Mouse (Mus musculus): Measurements from ENCODE around the gene Pax2. TPM values are rescaled to one million over a fixed set of nuclear protein-coding genes. Genes with fewer than 3 reads are reported as not detected.
A peak's percentile ranks its signal among the peaks of the same experiment; 100 is the strongest.

Pax2 gene
- polyA plus RNA-seq, 1 experiment from 2014 or later: 0.33 TPM

- Histone ChIP-seq H3K9ac (ENCODE audit: low read depth, low read length) (no peak overlapping the region), H3K27ac (ENCODE audit: low read length) (no peak overlapping the region), H3K4me3 (ENCODE audit: low read depth, low read length) (no peak overlapping the region), H3K4me1 (ENCODE audit: control insufficient read depth, insufficient read depth, low read length) (peaks cover 5% of the 10 kb centered on the region; the same call in 1 of the 2 replicates), H3K9me3 (replicated peaks; ENCODE audit: control insufficient read depth, low read length, poor library complexity, severe bottlenecking) (no peaks in the 10 kb centered on the region), H3K4me2 (ENCODE audit: low read length) (no peak overlapping the region), H3K27me3 (ENCODE audit: control insufficient read depth, insufficient read depth, low read depth, low read length) (no peaks in the 10 kb centered on the region), H3K36me3 (ENCODE audit: control insufficient read depth, insufficient read depth, low read length) (no peaks in the 10 kb centered on the region)
- WGBS: 71% methylated on average over 5 of the region's 5 CpGs
- no peak for ATAC-seq
These were observed 66.5 kb downstream of the Pax2 start for GRCm38 (mm10) chr19:44822295-44822694.

GRCm38 (mm10) chr19:44823657-44824056, 67.8 kb downstream of the Pax2 start:
- peaks cover 4% of the 10 kb centered on the region; the same call in 1 of the 2 replicates for H3K27me3 ChIP-seq (ENCODE audit: control insufficient read depth, insufficient read depth, low read depth, low read length)
- no peak overlapping the region for H3K27ac ChIP-seq (ENCODE audit: low read length)
- H3K4me1 ChIP-seq (ENCODE audit: control insufficient read depth, insufficient read depth, low read length): peaks cover 5% of the 10 kb centered on the region; the same call in 1 of the 2 replicates
- WGBS: 67% methylated on average over 3 of the region's 3 CpGs
- no peak overlapping the region for H3K4me3 ChIP-seq (ENCODE audit: low read depth, low read length)
- no peak for ATAC-seq
- H3K4me2 ChIP-seq (ENCODE audit: low read length): no peak overlapping the region
- H3K9ac ChIP-seq (ENCODE audit: low read depth, low read length): no peak overlapping the region
- no peaks in the 10 kb centered on the region for H3K36me3 ChIP-seq (ENCODE audit: control insufficient read depth, insufficient read depth, low read length)
- H3K9me3 ChIP-seq (replicated peaks; ENCODE audit: control insufficient read depth, low read length, poor library complexity, severe bottlenecking): no peaks in the 10 kb centered on the region

DNA sequence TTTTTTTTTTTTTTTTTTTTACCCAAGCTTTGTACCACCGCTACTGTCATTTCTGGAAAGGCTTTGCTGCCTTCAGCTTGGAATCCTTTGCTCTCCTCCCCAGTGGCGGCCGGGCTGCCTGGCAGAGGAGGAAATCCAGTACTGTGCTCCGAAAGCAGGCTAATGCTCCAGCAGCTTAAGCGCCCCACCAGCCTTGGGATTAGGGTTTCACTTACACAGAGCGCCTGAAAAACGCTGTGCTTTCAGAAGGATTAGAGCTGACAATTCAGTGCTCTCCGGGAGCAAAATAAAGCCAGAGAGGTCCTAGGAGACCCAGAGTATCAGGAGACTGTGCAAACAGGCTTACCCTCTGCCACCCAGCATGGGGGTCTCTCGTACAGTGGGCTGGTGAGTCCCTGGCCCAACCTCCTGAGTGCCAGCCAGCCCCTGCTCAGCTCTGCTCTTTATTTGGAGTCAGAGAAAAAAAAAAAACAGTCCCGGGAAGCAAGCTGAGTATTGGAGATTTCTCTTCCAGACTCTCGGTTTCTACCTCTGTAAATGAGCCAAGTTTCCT, 69.4 kb downstream of the Pax2 start:
- ATAC-seq: peak; percentile 84

DNA sequence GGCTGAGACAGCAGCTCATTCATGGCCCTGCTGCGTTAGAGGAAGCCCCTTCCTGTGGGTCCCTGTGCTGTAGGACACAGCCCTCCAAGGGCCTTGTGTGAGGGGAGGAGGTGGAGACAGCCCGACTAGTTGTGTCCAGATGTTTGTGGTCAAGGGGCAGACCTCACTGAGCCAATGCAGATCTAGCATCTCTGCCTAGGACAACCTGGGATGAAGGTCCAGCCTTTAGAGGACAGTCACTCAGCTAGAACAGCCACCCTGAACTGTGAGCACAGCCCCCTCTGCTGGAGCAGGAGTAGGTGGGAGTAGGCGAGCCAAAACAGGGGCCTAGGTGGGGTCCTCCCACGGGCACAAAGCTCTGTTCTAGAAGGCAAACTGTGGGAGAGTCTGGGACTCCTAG, 70.0 kb downstream of the Pax2 start:
- no peak overlapping the region for H3K27ac ChIP-seq (ENCODE audit: low read length)
- H3K36me3 ChIP-seq (ENCODE audit: control insufficient read depth, insufficient read depth, low read length): no peaks in the 10 kb centered on the region
- no peaks in the 10 kb centered on the region for H3K9me3 ChIP-seq (replicated peaks; ENCODE audit: control insufficient read depth, low read length, poor library complexity, severe bottlenecking)
- H3K9ac ChIP-seq (ENCODE audit: low read depth, low read length): no peak overlapping the region
- 28% methylated on average over 4 of the region's 4 CpGs for WGBS
- H3K27me3 ChIP-seq (ENCODE audit: control insufficient read depth, insufficient read depth, low read depth, low read length): peaks cover 4% of the 10 kb centered on the region; the same call in 1 of the 2 replicates
- H3K4me3 ChIP-seq (ENCODE audit: low read depth, low read length): no peak overlapping the region
- H3K4me2 ChIP-seq (ENCODE audit: low read length): no peak overlapping the region
- H3K4me1 ChIP-seq (ENCODE audit: control insufficient read depth, insufficient read depth, low read length): peaks cover 5% of the 10 kb centered on the region; the same call in 1 of the 2 replicates
- no peak; the same call in 1 of the 2 replicates for ATAC-seq

More for the DNA sequence above, 69.4 kb downstream of the Pax2 start:
- Histone ChIP-seq H3K4me1 (ENCODE audit: control insufficient read depth, insufficient read depth, low read length) (peaks cover 5% of the 10 kb centered on the region; the same call in 1 of the 2 replicates), H3K4me2 (ENCODE audit: low read length) (no peak overlapping the region), H3K9me3 (replicated peaks; ENCODE audit: control insufficient read depth, low read length, poor library complexity, severe bottlenecking) (no peaks in the 10 kb centered on the region), H3K36me3 (ENCODE audit: control insufficient read depth, insufficient read depth, low read length) (no peaks in the 10 kb centered on the region), H3K9ac (ENCODE audit: low read depth, low read length) (no peak overlapping the region), H3K4me3 (ENCODE audit: low read depth, low read length) (no peak overlapping the region), H3K27ac (ENCODE audit: low read length) (no peak overlapping the region; the same call in 1 of the 2 replicates), H3K27me3 (ENCODE audit: control insufficient read depth, insufficient read depth, low read depth, low read length) (peaks cover 4% of the 10 kb centered on the region; the same call in 1 of the 2 replicates)
- WGBS: 5% methylated on average over 11 of the region's 11 CpGs

DNA sequence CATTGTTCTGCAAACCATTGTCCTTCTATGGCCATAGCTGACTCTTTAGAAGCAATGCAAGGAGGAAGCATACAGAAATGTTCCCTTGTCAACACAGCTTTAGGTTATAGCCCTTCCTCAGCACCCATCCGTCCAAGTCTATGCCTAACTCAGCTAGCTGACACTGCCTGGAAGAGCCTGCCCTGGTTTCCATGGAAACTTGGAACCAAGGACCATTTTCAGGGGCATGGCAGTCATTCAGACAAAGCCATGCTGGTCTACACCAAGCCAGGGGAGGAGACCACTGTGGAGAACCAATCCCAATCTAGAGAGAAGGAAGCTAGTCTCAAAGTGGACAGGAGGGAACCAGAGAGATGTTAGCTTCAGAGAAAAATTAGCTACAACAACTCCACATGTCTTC, 77.5 kb downstream of the Pax2 start:
- H3K27ac ChIP-seq (ENCODE audit: low read length): no peak overlapping the region
- H3K4me3 ChIP-seq (ENCODE audit: low read depth, low read length): no peak overlapping the region
- peaks cover 19% of the 10 kb centered on the region for H3K4me1 ChIP-seq (ENCODE audit: control insufficient read depth, insufficient read depth, low read length)
- ATAC-seq: no peak
- H3K27me3 ChIP-seq (ENCODE audit: control insufficient read depth, insufficient read depth, low read depth, low read length): peaks cover 60% of the 10 kb centered on the region
- H3K4me2 ChIP-seq (ENCODE audit: low read length): no peak overlapping the region
- no peaks in the 10 kb centered on the region for H3K9me3 ChIP-seq (replicated peaks; ENCODE audit: control insufficient read depth, low read length, poor library complexity, severe bottlenecking)
- 21% methylated on average over 1 of the region's 1 CpGs for WGBS
- H3K9ac ChIP-seq (ENCODE audit: low read depth, low read length): no peak overlapping the region
- no peaks in the 10 kb centered on the region for H3K36me3 ChIP-seq (ENCODE audit: control insufficient read depth, insufficient read depth, low read length)

DNA sequence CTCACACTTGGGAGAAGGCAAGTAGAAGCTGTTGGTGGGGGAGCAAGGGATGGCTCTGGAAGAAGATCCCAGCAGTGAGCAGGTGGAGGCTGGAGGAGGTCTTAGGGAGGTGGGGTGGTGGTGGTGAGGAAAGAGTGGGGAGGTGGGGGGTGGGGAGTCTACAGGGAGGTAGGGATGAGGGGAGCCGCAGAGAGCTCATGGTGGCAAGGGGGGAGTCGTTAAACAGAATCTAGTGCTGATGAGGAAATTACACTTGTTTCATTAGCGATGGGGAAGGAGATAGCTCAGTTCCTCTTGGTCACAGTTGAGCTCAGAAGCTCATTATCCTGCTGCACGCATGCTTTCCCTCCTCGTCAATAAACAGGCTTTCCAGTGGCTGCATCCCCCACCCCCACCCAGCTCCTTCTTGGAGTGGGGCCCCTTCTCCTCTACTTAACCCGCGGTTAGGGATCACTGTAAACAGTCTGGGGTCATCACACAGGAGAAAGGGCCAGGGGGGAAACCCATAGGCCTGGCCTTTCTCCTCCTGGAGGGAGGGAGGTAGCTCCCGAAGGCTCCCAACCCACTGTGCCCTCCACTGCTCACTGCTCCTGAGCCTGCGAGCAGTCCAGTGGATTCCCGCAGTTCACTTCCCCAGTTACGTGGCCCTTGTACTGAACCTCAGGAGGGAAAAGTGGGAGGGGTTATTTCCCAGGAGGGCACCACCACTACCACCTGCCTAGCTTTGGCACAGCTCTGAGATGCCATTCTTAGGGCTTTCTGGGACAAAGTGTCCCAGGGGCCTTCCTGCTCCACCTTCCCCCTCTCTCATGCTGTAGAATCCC, 78.6 kb downstream of the Pax2 start:
- Histone ChIP-seq H3K9me3 (replicated peaks; ENCODE audit: control insufficient read depth, low read length, poor library complexity, severe bottlenecking) (no peaks in the 10 kb centered on the region), H3K4me2 (ENCODE audit: low read length) (no peak overlapping the region), H3K27ac (ENCODE audit: low read length) (no peak overlapping the region), H3K4me1 (ENCODE audit: control insufficient read depth, insufficient read depth, low read length) (peaks cover 19% of the 10 kb centered on the region), H3K9ac (ENCODE audit: low read depth, low read length) (no peak overlapping the region), H3K36me3 (ENCODE audit: control insufficient read depth, insufficient read depth, low read length) (no peaks in the 10 kb centered on the region), H3K27me3 (ENCODE audit: control insufficient read depth, insufficient read depth, low read depth, low read length) (peaks cover 70% of the 10 kb centered on the region), H3K4me3 (ENCODE audit: low read depth, low read length) (no peak overlapping the region)
- 10% methylated on average over 11 of the region's 11 CpGs for WGBS
- ATAC-seq: no peak

DNA sequence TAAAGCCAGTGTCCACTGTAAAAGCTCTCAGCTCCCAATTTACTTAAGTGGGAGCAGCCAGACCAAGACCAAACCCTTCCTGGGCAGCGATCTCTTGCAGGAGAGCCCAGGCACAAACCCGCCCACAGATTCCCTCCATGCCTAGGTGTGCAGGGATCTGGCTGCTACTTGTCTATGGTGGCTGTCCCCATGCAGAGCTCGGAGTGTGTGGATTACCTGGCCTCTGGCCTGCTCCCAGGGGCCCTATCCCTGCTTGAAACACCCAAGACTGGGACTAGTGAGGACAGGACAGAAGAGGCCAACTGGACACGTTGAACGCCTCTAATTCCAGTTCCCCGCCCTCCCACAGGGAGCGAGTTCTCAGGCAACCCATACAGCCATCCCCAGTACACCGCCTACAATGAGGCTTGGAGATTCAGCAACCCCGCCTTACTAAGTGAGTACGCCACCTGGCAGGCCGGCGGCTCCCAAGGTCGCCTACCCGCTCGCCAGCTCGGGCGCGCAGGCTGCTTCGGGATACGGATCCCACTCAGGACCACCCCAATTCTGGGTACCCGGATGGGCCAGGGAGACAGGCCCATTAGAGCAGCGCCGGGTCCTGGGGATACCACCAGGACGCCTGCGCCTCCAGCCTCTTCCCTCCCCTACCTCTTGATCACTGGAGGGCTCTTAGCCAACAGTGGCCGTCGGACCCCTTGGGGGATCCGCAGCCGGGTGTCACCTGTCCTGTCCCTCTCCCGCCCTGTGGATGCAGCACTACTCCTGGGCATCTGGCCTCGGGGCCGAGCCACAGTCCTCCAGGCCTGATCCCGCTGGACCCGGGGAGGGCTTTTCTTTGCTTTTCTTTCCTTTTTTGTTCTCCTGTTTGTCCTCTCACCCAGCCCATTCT, 79.4 kb downstream of the Pax2 start:
- peaks cover 19% of the 10 kb centered on the region for H3K4me1 ChIP-seq (ENCODE audit: control insufficient read depth, insufficient read depth, low read length)
- peak overlapping the region; percentile 70 for H3K4me2 ChIP-seq (ENCODE audit: low read length)
- H3K4me3 ChIP-seq (ENCODE audit: low read depth, low read length): peak overlapping the region; percentile 42
- no peaks in the 10 kb centered on the region for H3K36me3 ChIP-seq (ENCODE audit: control insufficient read depth, insufficient read depth, low read length)
- H3K9ac ChIP-seq (ENCODE audit: low read depth, low read length): 0 out of 2 replicates have a peak overlapping the region, but pooled peaks have one; percentile 56
- H3K27ac ChIP-seq (ENCODE audit: low read length): no peak overlapping the region
- H3K27me3 ChIP-seq (ENCODE audit: control insufficient read depth, insufficient read depth, low read depth, low read length): peaks cover 78% of the 10 kb centered on the region
- WGBS: 6% methylated on average over 34 of the region's 34 CpGs
- no peaks in the 10 kb centered on the region for H3K9me3 ChIP-seq (replicated peaks; ENCODE audit: control insufficient read depth, low read length, poor library complexity, severe bottlenecking)
- ATAC-seq: no peak

DNA sequence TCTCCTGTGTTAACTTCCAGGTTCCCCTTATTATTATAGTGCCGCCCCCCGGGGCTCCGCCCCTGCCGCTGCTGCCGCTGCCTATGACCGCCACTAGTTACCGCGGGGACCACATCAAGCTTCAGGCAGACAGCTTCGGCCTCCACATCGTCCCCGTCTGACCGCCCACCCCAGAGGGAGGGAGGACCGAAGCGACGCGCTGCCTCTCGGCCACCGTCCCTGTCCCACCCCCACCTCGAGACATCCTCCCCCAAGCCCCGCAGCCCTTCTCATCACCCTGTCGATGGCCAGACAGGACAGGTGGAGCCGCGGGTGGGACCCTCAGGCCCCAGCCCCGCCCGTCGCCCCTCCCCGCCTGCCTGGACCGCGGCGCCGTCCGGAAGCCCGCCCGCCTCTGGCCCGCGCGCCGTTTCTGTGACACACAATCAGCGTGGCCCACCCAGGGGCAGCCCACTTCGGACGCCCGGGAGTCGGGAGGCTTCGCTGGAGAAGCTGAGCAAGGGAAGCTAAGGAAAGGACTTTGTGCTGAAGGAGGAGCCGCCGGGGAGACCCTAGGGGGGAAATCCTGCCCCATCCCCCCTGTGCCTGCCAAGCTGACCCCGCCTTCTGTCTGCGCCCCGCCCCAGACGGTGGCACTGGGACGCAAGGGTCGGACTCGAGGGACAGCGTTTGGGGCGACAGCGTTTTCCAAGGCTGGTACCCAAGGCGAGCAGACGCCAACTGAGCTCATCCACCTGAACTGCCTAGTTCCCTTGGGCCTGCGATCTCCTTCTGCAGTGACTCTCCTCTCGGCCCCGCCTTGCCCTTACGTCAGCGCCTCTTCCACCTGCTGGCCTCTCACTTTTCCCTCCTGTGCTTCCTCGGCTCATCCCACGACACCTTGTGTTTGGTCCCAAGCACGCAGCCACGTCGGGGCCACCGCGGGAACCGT, 80.4 kb downstream of the Pax2 start:
- H3K4me1 ChIP-seq (ENCODE audit: control insufficient read depth, insufficient read depth, low read length): peaks cover 19% of the 10 kb centered on the region
- no peak overlapping the region for H3K27ac ChIP-seq (ENCODE audit: low read length)
- under 1% methylated on average over 57 of the region's 71 CpGs for WGBS
- peak overlapping the region; percentile 70 for H3K4me2 ChIP-seq (ENCODE audit: low read length)
- peak overlapping the region; percentile 56 for H3K9ac ChIP-seq (ENCODE audit: low read depth, low read length)
- peak; percentile 50; the same call in 1 of the 2 replicates for ATAC-seq
- H3K36me3 ChIP-seq (ENCODE audit: control insufficient read depth, insufficient read depth, low read length): no peaks in the 10 kb centered on the region
- no peaks in the 10 kb centered on the region for H3K9me3 ChIP-seq (replicated peaks; ENCODE audit: control insufficient read depth, low read length, poor library complexity, severe bottlenecking)
- peak overlapping the region; percentile 42 for H3K4me3 ChIP-seq (ENCODE audit: low read depth, low read length)
- peaks cover 77% of the 10 kb centered on the region for H3K27me3 ChIP-seq (ENCODE audit: control insufficient read depth, insufficient read depth, low read depth, low read length)
